Mouse (Mus musculus) cerebellum, adult 9-10 months (tissue): ENCODE measurements around the gene Olfr275.
A peak's percentile ranks its signal among the peaks of the same experiment; 100 is the strongest.
"Not testable (repeated sequence)": the region's sequence is repeated elsewhere in the genome, so short reads cannot be mapped to it uniquely, and the experiment has no call there.

ENCODE experiments used
- DNase-seq: peaks from one replicate; pipeline ENCODE4 v3.0.0; 2022

Gene Olfr275

DNA sequence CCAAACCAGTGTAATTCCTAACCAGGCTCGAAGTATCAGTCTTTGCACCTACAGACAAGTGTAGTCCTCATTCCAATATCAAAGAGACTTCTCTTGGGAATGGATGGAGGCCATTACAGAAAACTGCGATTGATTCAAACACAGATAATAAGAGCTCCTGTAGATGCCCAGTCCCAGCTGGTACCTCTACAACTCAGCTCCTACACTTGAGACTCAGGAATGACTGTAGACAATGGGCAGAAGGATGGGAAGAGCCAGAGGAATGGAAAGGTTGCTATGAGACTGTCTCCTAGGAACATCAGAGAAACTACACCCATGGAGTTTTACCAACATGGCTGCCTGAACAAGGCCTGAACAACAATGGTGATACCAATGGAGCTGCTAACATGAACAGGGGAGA lies at the start of gene Olfr275:
TSS of gene Olfr275 (plus strand) at position 301 of the 400 bp plus-strand sequence.
- no peak for DNase-seq

DNA sequence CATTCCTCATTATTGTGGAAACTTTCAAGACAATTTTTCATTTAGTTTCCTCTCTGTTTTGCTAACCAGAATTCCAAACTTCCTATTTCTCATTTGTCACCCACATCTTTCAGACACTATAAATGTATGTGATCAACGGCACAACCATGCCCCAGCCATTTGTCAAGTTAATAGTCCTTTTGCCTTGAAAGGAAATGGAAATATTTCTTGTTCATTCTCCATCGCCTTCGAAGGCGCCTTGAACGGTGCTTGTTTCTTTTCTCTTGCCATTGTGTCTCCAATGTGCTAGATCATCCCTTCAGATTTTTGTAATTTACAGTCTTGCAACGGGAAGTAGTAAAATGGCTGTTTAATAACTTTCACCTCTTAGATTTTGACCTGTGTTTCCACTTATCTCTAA lies 48.8 kb upstream of the Olfr275 start:
- DNase-seq = no peak

DNA sequence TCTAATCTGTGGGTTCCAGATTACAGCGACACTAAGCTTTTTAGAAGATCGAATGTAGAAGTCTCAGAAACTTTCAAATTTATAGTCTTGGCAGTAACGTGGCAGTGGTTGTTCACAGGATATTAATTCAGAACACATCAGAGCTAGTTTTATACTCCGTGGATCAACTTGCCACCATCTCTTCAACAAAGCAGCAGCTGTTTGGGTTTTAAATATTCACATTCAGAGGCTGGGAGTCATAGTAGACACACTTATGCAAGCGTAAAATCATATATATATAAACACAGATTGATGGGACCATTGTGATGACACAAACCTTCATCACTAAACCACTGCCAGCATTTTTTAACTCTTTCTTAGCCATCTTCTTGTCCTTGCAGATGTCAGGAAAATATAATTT lies 42.2 kb upstream of the Olfr275 start:
- no peak for DNase-seq

DNA sequence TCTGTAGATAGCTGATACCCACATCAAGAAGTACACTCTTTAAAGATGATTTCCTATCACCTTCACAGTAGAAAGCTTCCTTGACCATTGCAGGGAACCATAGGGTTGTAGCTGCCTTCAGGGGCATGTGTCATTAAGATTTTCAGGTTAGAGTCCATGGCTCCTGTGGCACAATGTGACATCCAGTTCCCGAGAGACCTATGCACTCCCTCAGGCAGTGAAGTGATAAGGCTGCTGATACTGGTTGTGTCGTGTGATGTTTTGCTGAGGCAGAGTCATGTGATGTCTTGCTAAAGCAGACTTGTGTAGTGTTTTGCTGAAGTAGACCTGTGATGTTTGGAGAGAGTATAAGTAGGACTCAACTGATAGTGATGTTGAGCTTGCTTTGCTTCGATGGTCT lies 14.4 kb upstream of the Olfr275 start:
- no peak for DNase-seq

DNA sequence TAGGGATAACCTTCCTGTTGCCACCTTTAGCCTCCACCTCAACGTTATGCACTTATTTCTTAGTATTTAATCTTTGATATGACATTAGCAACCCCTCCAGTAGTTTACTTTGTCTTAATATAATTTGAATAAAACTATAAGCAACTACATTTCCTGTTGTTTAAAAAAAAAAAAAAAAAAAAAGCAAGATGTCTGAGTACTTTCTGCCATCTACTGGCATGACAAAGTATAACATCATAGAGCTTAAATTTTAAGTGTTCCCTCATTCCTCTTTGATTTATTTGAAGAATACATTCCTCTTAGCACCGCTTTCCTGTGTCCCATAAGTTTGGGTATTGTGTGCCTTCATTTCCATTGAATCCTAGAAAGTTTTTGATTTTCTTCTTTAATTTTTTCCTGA lies 2.5 kb upstream of the Olfr275 start:
- DNase-seq = no peak

DNA sequence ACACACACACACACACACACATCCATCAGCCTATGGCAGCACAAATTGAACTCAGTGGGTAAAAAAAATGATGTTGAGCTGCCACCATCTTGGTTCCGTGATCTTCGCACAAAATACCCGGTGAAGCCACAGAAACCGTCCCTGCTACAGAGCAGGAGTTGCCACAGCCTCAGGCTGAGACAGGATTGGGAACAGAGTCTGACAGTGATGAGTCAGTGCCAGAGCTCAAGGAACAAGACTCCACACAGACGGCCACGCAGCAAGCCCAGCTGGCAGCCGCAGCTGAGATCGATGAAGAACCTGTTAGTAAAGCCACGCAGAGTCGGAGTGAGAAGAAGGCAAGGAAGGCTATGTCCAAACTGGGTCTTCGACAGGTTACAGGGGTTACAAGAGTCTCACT lies 7.0 kb downstream of the Olfr275 start:
- no peak for DNase-seq

DNA sequence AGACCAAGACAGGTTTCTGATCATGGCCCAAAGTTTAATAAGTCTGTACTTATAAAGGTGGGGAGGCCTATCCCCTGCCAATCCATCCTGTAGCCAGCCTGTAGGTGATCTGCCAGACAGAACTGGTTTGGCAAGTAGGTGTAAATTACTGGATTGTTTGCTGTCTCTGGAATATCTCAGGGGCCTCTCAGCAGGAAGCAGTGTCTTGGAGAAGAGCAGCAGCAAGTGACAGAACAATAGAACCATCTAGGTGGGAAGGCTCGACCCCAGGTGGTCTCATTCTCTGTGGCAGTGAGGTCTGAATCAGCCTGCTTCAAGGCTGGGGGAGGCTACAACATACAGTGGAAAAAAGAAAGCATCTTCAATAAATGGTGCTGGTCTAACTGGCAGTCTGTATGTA lies 31.0 kb downstream of the Olfr275 start:
- not testable (repeated sequence) for DNase-seq

DNA sequence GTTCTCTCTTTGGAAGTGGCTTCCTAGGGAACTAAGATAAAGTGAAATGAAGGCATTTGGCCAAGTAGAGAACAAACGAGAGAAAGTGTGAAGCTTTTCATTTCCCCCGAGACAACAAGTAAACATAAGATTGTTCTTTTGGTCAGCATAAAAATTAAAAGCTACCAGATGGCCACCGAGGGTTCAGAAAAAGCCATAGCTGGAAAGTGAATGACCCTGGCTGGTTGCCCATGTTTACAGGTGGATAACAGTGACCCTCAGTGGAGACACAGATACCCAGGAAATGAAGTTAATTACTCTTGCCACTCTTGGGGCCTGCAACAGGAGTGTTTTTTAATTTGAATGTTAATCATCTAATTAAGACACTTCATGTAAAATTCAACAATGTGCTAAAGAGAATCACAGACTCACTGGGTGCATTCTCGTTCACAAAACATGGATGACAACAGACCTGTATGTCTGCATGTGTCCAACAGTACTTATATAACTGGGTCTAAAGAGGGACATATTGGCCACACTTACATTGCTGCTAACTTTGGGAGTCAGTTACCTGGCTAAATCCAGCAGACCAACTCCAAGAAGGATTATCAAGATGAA lies 34.7 kb downstream of the Olfr275 start:
- peak; percentile 17 for DNase-seq

DNA sequence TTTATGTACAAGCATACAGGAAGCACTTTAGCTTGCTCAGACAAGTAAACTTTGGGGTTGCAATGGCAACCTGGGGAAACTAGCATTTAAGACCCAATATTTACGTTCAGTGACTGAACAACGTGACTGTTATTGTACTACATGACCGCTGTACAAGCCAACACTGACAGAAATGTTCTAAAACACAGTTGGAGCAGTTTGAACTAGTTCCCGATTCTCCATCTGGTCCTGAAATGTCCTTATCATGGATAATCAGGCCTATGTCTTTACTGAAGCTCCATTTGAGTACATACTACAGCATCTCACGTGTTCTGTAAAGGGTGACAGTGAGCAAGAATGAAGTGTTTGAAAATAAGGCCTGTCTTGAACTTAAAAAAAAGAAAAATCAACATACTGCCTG lies 35.3 kb downstream of the Olfr275 start:
- no peak for DNase-seq

DNA sequence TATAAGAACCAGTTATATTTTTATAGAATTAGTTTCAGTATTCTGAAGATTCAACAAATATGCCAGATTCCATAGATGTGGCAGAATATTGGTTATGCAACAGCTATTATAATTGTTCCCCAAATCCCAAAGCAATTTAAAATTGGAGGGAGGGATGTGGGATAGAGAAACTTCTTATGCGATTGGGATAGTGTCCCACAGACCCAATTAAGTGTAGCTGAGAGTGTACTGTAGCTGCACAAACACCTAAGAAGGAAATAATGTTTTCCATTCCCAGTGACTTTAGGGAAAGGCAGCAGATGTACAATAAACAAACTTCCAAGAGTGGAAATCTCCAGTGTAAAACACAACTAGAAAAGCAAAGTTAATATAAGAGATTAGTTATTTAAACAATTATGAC lies 44.7 kb downstream of the Olfr275 start, which contains the start of gene Olfr273:
TSS of gene Olfr273 (minus strand) at position 101 of the 400 bp plus-strand sequence.
- no peak for DNase-seq

DNA sequence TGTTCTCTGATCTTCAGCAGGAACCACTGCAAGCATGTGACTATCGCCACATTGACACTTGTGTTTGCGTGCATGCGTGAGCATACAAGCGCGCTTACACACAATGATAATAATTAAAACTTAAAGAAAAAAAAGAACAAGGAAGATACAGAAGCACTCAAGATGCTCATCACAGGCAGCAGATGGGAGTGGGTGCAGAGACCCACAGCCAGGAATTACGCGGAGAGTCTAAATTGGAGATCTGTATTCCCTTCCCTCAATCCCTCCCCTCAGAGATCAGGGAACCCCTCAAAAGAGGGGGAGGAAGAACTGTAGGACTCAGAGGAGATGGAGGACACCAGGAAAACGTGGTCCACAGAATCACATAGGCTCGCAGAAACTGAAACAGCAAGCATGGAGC lies 49.8 kb downstream of the Olfr275 start:
- DNase-seq = no peak
